Mouse (Mus musculus): Measurements from ENCODE around the gene Thpo.

GRCm38 (mm10) chr16:20783891-20784290 is 49.6 kb upstream of the Thpo start:
- TF ChIP-seq GATA1 (IDR thresholded peaks at IDR 0.05; ENCODE audit: borderline replicate concordance, low read length) (no peak), CTCF (IDR thresholded peaks at IDR 0.05; ENCODE audit: low read depth, low read length) (no peak), TAL1 (conservative IDR thresholded peaks at IDR 0.05; ENCODE audit: low read depth, low read length) (no peak), POLR2AphosphoS5 (IDR thresholded peaks at IDR 0.05; ENCODE audit: insufficient replicate concordance, low read depth, low read length) (no peak)
